Mouse (Mus musculus) ES-Bruce4 (cell line): ENCODE results near the gene Cebpa. TPM values are rescaled to one million over a fixed set of nuclear protein-coding genes. Genes with fewer than 3 reads are reported as not detected.

ENCODE experiments used
- H3K27ac ChIP-seq: 2 replicates; pipeline ENCODE4 v1.5.1; 2012; ENCODE audit warnings: low read length, inconsistent platforms; ENCODE audit not compliant: insufficient read depth
- H3K27me3 ChIP-seq: 2 replicates; pipeline ENCODE4 v1.6.1; 2012; ENCODE audit warnings: mild to moderate bottlenecking, low read length, inconsistent platforms; ENCODE audit not compliant: control insufficient read depth, poor library complexity, insufficient read depth, severe bottlenecking
- H3K36me3 ChIP-seq: 2 replicates; pipeline ENCODE4 v1.6.1; 2012; ENCODE audit warnings: inconsistent platforms, mild to moderate bottlenecking, low read length, moderate library complexity; ENCODE audit not compliant: control insufficient read depth, poor library complexity, insufficient read depth, severe bottlenecking
- H3K4me1 ChIP-seq: one replicate; pipeline ENCODE4 v1.8.1; 2011; ENCODE audit warnings: low read length; ENCODE audit not compliant: control insufficient read depth, insufficient read depth
- H3K4me3 ChIP-seq: 2 replicates; pipeline ENCODE4 v1.5.1; 2011; ENCODE audit warnings: low read depth, mild to moderate bottlenecking, low read length
- H3K9ac ChIP-seq: 2 replicates; pipeline ENCODE4 v1.6.1; 2012; ENCODE audit warnings: low read depth, mild to moderate bottlenecking, inconsistent platforms; ENCODE audit not compliant: poor library complexity, severe bottlenecking
- H3K9me3 ChIP-seq: replicated peaks from 2 replicates; pipeline ENCODE4 v1.6.1; 2012; ENCODE audit warnings: mild to moderate bottlenecking, low read length, inconsistent platforms; ENCODE audit not compliant: control insufficient read depth, poor library complexity, insufficient read depth, severe bottlenecking
- CTCF ChIP-seq: IDR thresholded peaks from one replicate; pipeline ENCODE4 v1.8.1; 2011; ENCODE audit warnings: low read depth, low read length
- EP300 ChIP-seq: IDR thresholded peaks from 2 replicates; pipeline ENCODE4 v1.6.1; 2011; ENCODE audit warnings: low read depth, low read length; ENCODE audit not compliant: insufficient read depth
- polyA plus RNA-seq: library from polyadenylated mRNA; stranded (reverse); fragments of >200 nt; gene quantifications from 2 replicates; pipeline ENCODE4 v1.2.4, GENCODE M21; 2011; ENCODE audit warnings: low read depth; ENCODE audit not compliant: missing spikeins, insufficient read depth, insufficient read length

Gene Cebpa
- polyA plus RNA-seq, 1 experiment: 1.7 TPM

GRCm38 (mm10) chr7:35169341-35169740 lies 50.2 kb downstream of the Cebpa start:
- no peaks in the 10 kb centered on the region for H3K36me3 ChIP-seq
- no peak overlapping the region for H3K27ac ChIP-seq
- TF ChIP-seq EP300 (no peak), CTCF (peak; percentile 91)
- H3K27me3 ChIP-seq: no peaks in the 10 kb centered on the region
- peaks cover 3% of the 10 kb centered on the region for H3K4me1 ChIP-seq
- no peaks in the 10 kb centered on the region for H3K9me3 ChIP-seq
- no peak overlapping the region for H3K4me3 ChIP-seq
- H3K9ac ChIP-seq: no peak overlapping the region

Other genes with a start within 250 kb of the Cebpa start
- 16.9 and 17.7 TPM in 2 replicates for gene Pepd, start 206.9 kb upstream of the Cebpa start, polyA plus RNA-seq
- gene Cebpg, start 62.7 kb upstream of the Cebpa start, polyA plus RNA-seq: 31.9 and 33.0 TPM in 2 replicates
- gene Slc7a10, start 67.1 kb downstream of the Cebpa start, polyA plus RNA-seq: not detected in 2 replicates
- gene Lrp3, start 96.2 kb downstream of the Cebpa start, polyA plus RNA-seq: 3.2 and 3.6 TPM in 2 replicates
- gene Gpatch1, start 199.1 kb downstream of the Cebpa start, polyA plus RNA-seq: 12.5 and 12.7 TPM in 2 replicates
- 22.1 and 26.5 TPM in 2 replicates for gene Rhpn2, start 214.9 kb downstream of the Cebpa start, polyA plus RNA-seq